Mouse (Mus musculus) erythroblast, embryonic 14.5 days (primary cell): ENCODE data around the gene Farp1. TPM values are rescaled to one million over a fixed set of nuclear protein-coding genes. Genes with fewer than 3 reads are reported as not detected.

Experiments
- H3K27me3 ChIP-seq: 2 replicates; pipeline ENCODE4 v1.6.1; 2012; ENCODE audit warnings: inconsistent platforms; ENCODE audit not compliant: control insufficient read depth
- H3K36me3 ChIP-seq: 2 replicates; pipeline ENCODE4 v1.6.1; 2012; ENCODE audit warnings: mild to moderate bottlenecking, inconsistent platforms; ENCODE audit not compliant: control insufficient read depth
- H3K4me1 ChIP-seq: 2 replicates; pipeline ENCODE4 v1.6.1; 2012; ENCODE audit warnings: inconsistent platforms; ENCODE audit not compliant: control insufficient read depth
- H3K4me3 ChIP-seq: replicated peaks from 2 replicates; pipeline ENCODE3; 2012; ENCODE audit warnings: moderate library complexity, mild to moderate bottlenecking, inconsistent platforms
- H3K9me3 ChIP-seq: 2 replicates; pipeline ENCODE4 v1.6.1; 2012; ENCODE audit warnings: low read length, inconsistent platforms, mixed read lengths; ENCODE audit not compliant: control insufficient read depth
- GATA1 ChIP-seq: IDR thresholded peaks from 2 replicates; pipeline ENCODE4 v1.6.1; 2012; ENCODE audit warnings: low read length, inconsistent platforms, mixed read lengths
- TAL1 ChIP-seq: IDR thresholded peaks from 3 replicates; pipeline ENCODE4 v1.6.1; 2012; ENCODE audit warnings: low read length, inconsistent platforms, mixed read lengths
- polyA plus RNA-seq: library from polyadenylated mRNA; stranded (reverse); fragments of >175 nt; gene quantifications from 2 replicates; pipeline ENCODE4 v1.2.3, GENCODE M21; 2012

Farp1 gene
- polyA plus RNA-seq, 1 experiment: not detected

DNA sequence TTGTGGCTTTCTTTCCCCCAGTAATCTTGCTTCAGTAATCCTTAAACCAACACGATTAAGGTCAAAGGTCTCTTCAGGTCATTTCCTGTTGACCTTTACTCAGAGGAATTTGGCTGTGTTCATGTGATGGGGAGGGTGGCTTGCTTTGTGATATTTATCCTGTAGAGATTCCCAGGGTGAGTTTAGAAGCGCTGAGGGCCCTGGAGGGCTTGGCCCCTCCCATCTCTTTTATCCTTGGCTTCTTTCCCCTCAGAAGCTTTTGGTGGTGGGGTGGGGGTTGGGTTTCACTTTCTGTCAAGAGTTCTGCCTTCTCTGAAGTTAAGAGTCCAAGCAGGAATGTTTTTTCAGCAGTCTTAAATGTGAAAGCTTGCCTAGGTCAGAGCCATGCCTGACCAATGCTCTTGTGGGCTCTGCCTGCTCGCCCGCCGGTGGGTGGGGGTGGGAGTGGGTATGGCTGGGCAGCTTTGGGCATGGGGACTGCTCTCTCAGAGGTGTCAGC is 18.1 kb downstream of the Farp1 start:
- TF ChIP-seq GATA1 (no peak), TAL1 (no peak)
- no peaks in the 10 kb centered on the region for H3K27me3 ChIP-seq
- H3K9me3 ChIP-seq: no peaks in the 10 kb centered on the region
- H3K36me3 ChIP-seq: no peaks in the 10 kb centered on the region
- H3K4me1 ChIP-seq: no peaks in the 10 kb centered on the region
- H3K4me3 ChIP-seq: no peak overlapping the region

DNA sequence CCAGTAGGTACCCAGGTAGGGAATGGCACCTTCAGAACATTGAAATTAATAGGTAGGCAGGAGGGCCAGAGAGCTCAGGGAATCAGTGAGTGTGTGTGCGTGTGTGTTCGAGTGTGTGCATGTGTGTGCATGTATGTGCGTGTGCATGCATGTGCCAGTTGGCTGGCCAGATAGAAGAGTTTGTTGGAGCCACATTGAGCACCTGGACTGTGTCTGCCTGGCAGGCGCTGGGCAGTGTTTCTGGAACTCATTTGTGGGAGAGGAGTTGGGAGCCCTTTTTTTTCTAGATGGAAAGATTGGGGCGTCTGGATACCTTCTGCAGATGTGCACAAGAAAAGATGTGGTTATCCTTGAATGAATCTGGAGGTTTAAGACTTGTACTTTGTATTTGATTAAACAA is 19.1 kb downstream of the Farp1 start:
- Histone ChIP-seq H3K36me3 (no peaks in the 10 kb centered on the region), H3K4me1 (no peaks in the 10 kb centered on the region), H3K9me3 (peaks cover 3% of the 10 kb centered on the region), H3K27me3 (no peaks in the 10 kb centered on the region), H3K4me3 (no peak overlapping the region)
- TF ChIP-seq TAL1 (no peak), GATA1 (no peak)

DNA sequence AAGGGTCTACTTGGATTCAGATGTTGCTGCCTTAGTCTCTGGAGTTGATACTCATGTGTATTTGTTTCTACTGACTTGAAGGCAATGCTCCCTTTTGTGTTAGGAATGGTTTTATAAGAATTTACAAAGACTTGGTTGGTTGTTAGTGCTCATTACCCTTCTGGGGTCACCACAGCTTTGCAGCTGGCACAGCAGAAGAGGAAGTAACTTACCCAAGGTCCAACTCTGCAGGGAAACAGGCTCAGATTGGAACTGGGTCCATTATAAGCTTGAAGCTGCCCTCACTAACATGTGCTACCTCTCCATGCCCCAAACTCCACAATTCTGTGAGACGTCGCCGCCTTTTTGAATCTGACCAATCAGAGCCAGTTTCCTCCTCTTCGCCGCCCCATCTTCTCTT is 22.8 kb downstream of the Farp1 start:
- H3K36me3 ChIP-seq: no peaks in the 10 kb centered on the region
- peaks cover 3% of the 10 kb centered on the region for H3K9me3 ChIP-seq
- TF ChIP-seq TAL1 (no peak), GATA1 (no peak)
- no peaks in the 10 kb centered on the region for H3K27me3 ChIP-seq
- H3K4me3 ChIP-seq: no peak overlapping the region
- H3K4me1 ChIP-seq: no peaks in the 10 kb centered on the region

DNA sequence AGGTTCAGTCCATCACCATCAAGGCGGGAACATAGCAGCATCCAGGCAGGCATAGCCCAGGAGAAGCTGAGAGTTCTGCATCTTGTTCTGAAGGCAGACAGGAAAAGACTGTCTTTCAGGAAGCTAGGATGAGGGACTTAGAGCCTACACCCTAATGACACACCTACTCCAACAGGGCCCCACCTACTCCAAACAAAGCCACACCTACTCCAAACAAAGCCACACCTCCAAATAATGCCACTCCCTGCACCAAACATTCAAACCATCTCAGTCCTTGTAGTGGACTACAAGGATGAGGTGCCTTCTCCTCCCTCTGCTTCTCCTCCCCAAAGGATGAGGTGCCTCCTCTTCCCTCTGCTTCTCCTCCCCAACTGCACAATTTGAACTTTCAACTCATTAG is 23.5 kb downstream of the Farp1 start:
- Histone ChIP-seq H3K9me3 (peaks cover 3% of the 10 kb centered on the region), H3K4me1 (no peaks in the 10 kb centered on the region), H3K36me3 (no peaks in the 10 kb centered on the region), H3K27me3 (no peaks in the 10 kb centered on the region), H3K4me3 (no peak overlapping the region)
- TF ChIP-seq GATA1 (no peak), TAL1 (no peak)

DNA sequence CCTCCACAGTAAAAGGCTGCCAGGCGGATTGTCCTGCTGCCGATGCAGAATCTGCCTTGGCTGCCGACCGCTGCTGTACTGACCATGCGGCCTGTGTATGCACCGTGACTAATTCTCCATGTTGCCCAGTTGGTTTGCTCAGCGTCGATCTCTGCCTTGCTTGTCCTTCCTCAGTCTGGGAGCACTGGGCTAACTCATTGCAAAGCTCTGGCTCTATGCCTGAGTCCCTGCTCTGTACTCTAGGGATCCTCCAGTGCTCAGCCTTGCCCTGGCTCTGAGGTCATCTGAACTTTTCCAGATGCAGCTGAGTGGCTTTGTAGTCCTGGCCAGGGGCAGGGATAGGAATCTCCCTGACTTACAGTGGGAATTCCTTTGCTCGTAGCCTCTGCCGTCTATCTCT is 24.3 kb downstream of the Farp1 start:
- Histone ChIP-seq H3K4me1 (no peaks in the 10 kb centered on the region), H3K9me3 (peaks cover 3% of the 10 kb centered on the region), H3K27me3 (no peaks in the 10 kb centered on the region), H3K4me3 (no peak overlapping the region), H3K36me3 (no peaks in the 10 kb centered on the region)
- TF ChIP-seq GATA1: no peak
- TF ChIP-seq TAL1: no peak

DNA sequence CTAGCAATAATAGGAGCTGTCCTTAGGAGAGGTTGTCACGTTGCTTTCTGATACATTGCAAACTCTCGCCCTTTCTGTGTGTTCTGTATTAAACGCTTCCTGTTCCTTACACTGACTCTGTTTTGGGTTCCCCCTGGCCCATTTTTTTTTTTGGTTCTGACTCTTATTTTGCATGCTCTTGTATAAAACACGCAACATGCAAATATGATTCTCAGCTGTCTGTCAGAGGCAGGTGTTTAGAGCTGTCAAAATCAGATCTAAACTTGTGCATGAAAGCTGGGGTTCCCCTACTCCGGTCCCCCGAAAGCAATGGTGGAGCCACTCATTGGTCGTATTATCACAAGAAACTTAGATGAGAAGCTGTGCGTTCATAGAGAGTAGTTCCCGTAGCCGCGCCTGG is 25.5 kb downstream of the Farp1 start:
- no peak overlapping the region for H3K4me3 ChIP-seq
- no peaks in the 10 kb centered on the region for H3K4me1 ChIP-seq
- no peak for TF ChIP-seq TAL1
- peaks cover 3% of the 10 kb centered on the region for H3K9me3 ChIP-seq
- no peaks in the 10 kb centered on the region for H3K27me3 ChIP-seq
- H3K36me3 ChIP-seq: no peaks in the 10 kb centered on the region

DNA sequence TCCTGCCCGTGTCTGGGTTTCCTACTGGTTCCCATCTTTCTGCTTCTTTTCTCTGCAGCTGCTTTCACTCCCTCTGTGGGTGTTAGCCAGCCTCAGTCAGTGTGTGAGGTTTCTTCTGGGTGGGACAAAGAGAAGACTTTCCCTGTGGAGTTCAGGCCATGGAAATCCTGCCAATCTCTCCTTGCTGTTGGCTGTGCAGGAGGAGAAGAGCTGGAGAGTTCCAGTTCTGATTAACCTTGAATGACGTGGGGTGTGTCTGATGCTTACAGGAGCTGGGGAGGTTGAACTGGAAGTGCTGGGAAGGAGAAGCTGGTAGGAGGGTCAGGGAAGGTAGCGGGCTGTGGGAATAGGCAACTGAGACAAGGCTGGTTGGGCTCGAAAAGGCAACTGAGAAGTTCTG is 26.7 kb downstream of the Farp1 start:
- Histone ChIP-seq H3K27me3 (no peaks in the 10 kb centered on the region), H3K36me3 (no peaks in the 10 kb centered on the region), H3K4me3 (no peak overlapping the region), H3K4me1 (no peaks in the 10 kb centered on the region), H3K9me3 (peaks cover 3% of the 10 kb centered on the region)
- no peak for TF ChIP-seq TAL1
- no peak for TF ChIP-seq GATA1

DNA sequence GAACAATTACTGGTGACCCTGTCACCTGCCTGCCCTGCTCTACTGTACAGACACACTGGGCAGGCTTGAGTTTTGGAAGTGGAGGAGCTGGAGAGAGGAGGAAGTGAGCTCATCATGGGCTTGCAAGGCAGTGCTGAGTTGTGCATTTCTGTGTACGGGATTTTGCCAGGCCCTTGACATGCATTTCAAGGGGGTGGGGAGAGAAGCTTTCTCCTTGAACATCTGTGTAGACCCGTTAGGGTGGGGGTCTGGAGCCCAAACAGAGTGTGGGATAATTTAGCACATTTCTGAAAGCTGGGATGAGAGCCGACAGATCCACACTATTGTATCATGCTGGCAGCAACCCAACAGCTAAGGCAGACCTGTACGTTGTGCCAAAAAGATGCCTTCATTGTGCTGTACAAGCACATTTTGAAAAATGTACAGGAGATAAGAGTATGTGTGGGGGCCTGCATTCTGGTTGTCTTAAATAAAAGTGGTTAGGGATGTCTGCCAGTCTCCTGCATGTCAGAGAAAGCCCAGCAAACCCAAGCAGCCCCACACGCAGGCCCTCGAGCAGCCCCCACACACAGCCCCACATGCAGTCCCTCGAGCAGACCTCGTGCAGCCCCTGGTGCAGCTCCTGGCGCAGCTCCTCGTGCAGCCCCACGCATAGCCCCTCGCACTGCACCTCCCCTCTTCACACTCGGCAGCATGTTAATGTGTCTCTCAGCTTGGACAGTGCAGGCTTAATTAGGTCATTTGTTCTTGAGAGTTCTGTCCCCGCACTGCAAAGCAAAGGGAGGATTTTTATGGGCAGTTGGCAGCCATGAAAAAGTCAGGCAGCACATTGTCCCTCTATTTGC is 27.5 kb downstream of the Farp1 start:
- Histone ChIP-seq H3K4me1 (no peaks in the 10 kb centered on the region), H3K36me3 (no peaks in the 10 kb centered on the region), H3K27me3 (no peaks in the 10 kb centered on the region), H3K9me3 (peaks cover 3% of the 10 kb centered on the region), H3K4me3 (no peak overlapping the region)
- no peak for TF ChIP-seq TAL1

DNA sequence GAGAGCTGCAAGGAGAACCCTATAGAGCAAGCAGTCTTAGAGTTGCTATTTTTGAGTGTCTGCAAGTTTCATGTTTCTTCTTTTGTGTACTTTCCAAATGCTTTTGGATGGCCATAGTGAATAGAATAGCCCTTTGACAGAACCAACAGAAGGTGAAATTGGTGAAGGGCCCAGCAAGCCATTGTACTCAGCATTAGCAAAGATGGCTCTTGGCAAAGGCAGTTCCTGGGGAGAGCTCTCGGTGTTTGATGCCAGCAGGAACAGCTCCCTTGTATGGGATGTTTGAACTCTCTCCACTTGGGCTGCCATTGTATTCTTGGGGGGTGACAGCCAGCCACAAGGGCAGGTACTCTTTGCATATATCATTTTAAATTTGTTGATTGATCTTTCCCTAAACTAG is 29.7 kb downstream of the Farp1 start:
- TF ChIP-seq TAL1 (no peak), GATA1 (no peak)
- Histone ChIP-seq H3K36me3 (no peaks in the 10 kb centered on the region), H3K4me1 (no peaks in the 10 kb centered on the region), H3K4me3 (no peak overlapping the region), H3K9me3 (no peaks in the 10 kb centered on the region), H3K27me3 (no peaks in the 10 kb centered on the region)
